Mouse (Mus musculus) liver, adult 2 months (tissue): ENCODE data around the gene Homer3.

ENCODE experiments used
- CTCF ChIP-seq: fragments of 200-500 bp; IDR thresholded peaks from 2 replicates; pipeline ENCODE4 v1.5.1; 2011; ENCODE audit warnings: low read depth, low read length, control low read depth
- POLR2A ChIP-seq: fragments of 200-500 bp; IDR thresholded peaks from 2 replicates; pipeline ENCODE4 v1.6.1; 2011; ENCODE audit warnings: low read length, control low read depth; ENCODE audit not compliant: insufficient read depth; ENCODE audit errors: extremely low read depth

DNA sequence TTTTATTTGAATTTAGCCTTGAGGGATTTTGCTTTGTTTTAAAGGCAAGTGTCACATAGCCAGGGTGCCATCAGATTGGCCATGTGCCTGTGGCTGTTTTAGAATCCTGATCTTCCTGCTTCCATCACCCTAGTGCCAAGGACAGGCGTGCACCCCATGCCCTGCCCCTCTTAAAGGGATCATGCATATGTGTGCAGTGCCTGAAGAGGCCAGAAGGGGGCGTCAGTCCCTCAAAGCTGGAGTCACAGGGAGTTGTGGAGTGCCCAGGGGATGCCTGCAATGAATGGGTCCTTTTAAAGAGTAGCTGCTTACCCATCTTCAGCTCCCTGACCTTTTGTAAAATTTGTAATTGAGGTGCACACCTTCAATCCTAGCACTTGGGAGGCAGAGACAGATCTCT is 26.7 kb downstream of the Homer3 start:
- TF ChIP-seq CTCF: peak; percentile 77
- TF ChIP-seq POLR2A: no peak
